In genomic region chr6:52233546-52234427, GRCm38 (mm10) we compare ENCODE assay signal across 10 mouse cellular contexts. TPM values are rescaled to one million over a fixed set of nuclear protein-coding genes. Genes with fewer than 3 reads are reported as not detected.
DNase-seq lines count a peak whose midpoint lies in the region.
"Had no signal": no experiment of that assay in that cellular context is flagged by ENCODE, and none has a peak within 500 bp of the region (broad histone marks: within the 10 kb centered on the region; RNA-seq: fewer than 3 reads in every experiment).

No protein-coding gene starts in this region.

- peaks cover 57% of the 10 kb centered on the region for H3K27me3 ChIP-seq in limb, embryonic 10.5 days (ENCODE audit: low read depth, poor library complexity, severe bottlenecking)

- H3K36me3 ChIP-seq in limb, embryonic 10.5 days, result peaks cover 77% of the 10 kb centered on the region

- intact Hi-C loops in gastrocnemius, postnatal 14 days (cut with DNase I; ENCODE audit: low total_unique reads), result no loop called here

- DNase-seq in thymus, postnatal 25 days, result peak; percentile 25
- DNase-seq in thymus, postnatal 0 days (ENCODE audit: low spot score), result no peak
- DNase-seq in gastrocnemius, postnatal 14 days, result peak; percentile 87
- peak; percentile 77 for DNase-seq in limb, embryonic 10.5 days (ENCODE audit: low spot score)
- DNase-seq in urinary bladder, postnatal 4 days (ENCODE audit: low spot score in 2 of 2), result peak; percentile 79 to 88
- DNase-seq in retina, postnatal 1 day, result no peak
- DNase-seq in embryo, embryonic 9.5 days (ENCODE audit: extremely low spot score), result no peak
- no peak for DNase-seq in adrenal gland, postnatal 25 days

- peak overlapping the region; percentile 90 for H3K4me3 ChIP-seq in limb, embryonic 10.5 days

- no peaks in the 10 kb centered on the region for H3K9me3 ChIP-seq in limb, embryonic 10.5 days (replicated peaks)

- H3K4me1 ChIP-seq in limb, embryonic 10.5 days, result peaks cover 32% of the 10 kb centered on the region

- WGBS in limb, embryonic 10.5 days, result under 1% methylated on average over 70 of the region's 70 CpGs

- H3K27ac ChIP-seq in limb, embryonic 10.5 days, result peak overlapping the region; percentile 99

RNA-seq across cellular contexts. Expression of gene Hoxa9, which starts 2.9 kb away (rescaled TPM):
- 0.62 and 0.81 TPM in 2 replicates for polyA plus RNA-seq in thymus, postnatal 0 days (2015; fragmentation: Nextera tagmentation; extraction: Ambion mirVana)
- total RNA-seq in gastrocnemius, postnatal 14 days (2021), result 1 to 10 TPM; 7.8 to 8.3 TPM
- 95.7 and 123 TPM in 2 replicates for polyA plus RNA-seq in limb, embryonic 10.5 days (2016; fragmentation: Nextera tagmentation; extraction: Ambion mirVana)
- 0.61 and 1.5 TPM in 2 replicates for total RNA-seq in adrenal gland, postnatal 25 days (2021)
- total RNA-seq: heart, adult 18-20 months had no signal

RNA-seq across cellular contexts. Expression of gene Hoxa10, which starts 6.9 kb away (rescaled TPM):
- 0.08 and 0.19 TPM in 2 replicates for polyA plus RNA-seq in thymus, postnatal 0 days (2015; fragmentation: Nextera tagmentation; extraction: Ambion mirVana)
- 10 to 100 TPM; 16.3 to 22.7 TPM for total RNA-seq in gastrocnemius, postnatal 14 days (2021)
- polyA plus RNA-seq in limb, embryonic 10.5 days (2016; fragmentation: Nextera tagmentation; extraction: Ambion mirVana), result 175 and 195 TPM in 2 replicates
- 0.62 TPM in 1 of 2 replicates, not detected in the other for total RNA-seq in adrenal gland, postnatal 25 days (2021)
- total RNA-seq: heart, adult 18-20 months had no signal

RNA-seq across cellular contexts. Expression of gene Hoxa11, which starts 11.8 kb away (rescaled TPM):
- not detected in 2 replicates for polyA plus RNA-seq in thymus, postnatal 0 days (2015; fragmentation: Nextera tagmentation; extraction: Ambion mirVana)
- 1 to 10 TPM; 1.5 to 4.0 TPM for total RNA-seq in gastrocnemius, postnatal 14 days (2021)
- polyA plus RNA-seq in limb, embryonic 10.5 days (2016; fragmentation: Nextera tagmentation; extraction: Ambion mirVana), result 71.6 and 74.9 TPM in 2 replicates
- total RNA-seq in adrenal gland, postnatal 25 days (2021), result not detected in 2 replicates
- total RNA-seq: heart, adult 18-20 months had no signal
- polyA plus RNA-seq: testis, adult 2 months had no signal

RNA-seq across cellular contexts. Expression of gene Hoxa7, which starts 12.1 kb away (rescaled TPM):
- 0.71 and 1.4 TPM in 2 replicates for polyA plus RNA-seq in thymus, postnatal 0 days (2015; fragmentation: Nextera tagmentation; extraction: Ambion mirVana)
- 1 to 10 TPM; 6.3 to 7.3 TPM for total RNA-seq in gastrocnemius, postnatal 14 days (2021)
- 24.7 and 24.8 TPM in 2 replicates for polyA plus RNA-seq in limb, embryonic 10.5 days (2016; fragmentation: Nextera tagmentation; extraction: Ambion mirVana)
- 12.9 and 18.3 TPM in 2 replicates for total RNA-seq in adrenal gland, postnatal 25 days (2021)

RNA-seq across cellular contexts. Expression of gene Gm28308, which starts 20.6 kb away (rescaled TPM):
- not detected in 2 replicates for polyA plus RNA-seq in thymus, postnatal 0 days (2015; fragmentation: Nextera tagmentation; extraction: Ambion mirVana)
- under 1 TPM in 1 of 2 experiments, not detected in 1; 0.51 TPM for total RNA-seq in gastrocnemius, postnatal 14 days (2021)
- 0.79 and 1.2 TPM in 2 replicates for polyA plus RNA-seq in limb, embryonic 10.5 days (2016; fragmentation: Nextera tagmentation; extraction: Ambion mirVana)
- 0.88 and 4.9 TPM in 2 replicates for total RNA-seq in adrenal gland, postnatal 25 days (2021)
- total RNA-seq: heart, adult 18-20 months had no signal
- polyA plus RNA-seq: testis, adult 2 months had no signal

Comparison
In these comparisons a context has a peak if more than half of its experiments do, and no peak if none do; other contexts are left out.
1. DNase-seq: peak in thymus, postnatal 25 days (single experiment), gastrocnemius, postnatal 14 days (single experiment), limb, embryonic 10.5 days (single experiment) and urinary bladder, postnatal 4 days (2 of 2); none in thymus, postnatal 0 days (single experiment), retina, postnatal 1 day (single experiment), embryo, embryonic 9.5 days (single experiment) and adrenal gland, postnatal 25 days (single experiment).
2. RNA of gene Hoxa10, which starts 6.9 kb away (total RNA-seq): 16.3 to 22.7 TPM in gastrocnemius, postnatal 14 days; 0.62 TPM in adrenal gland, postnatal 25 days; every median in the first group is over 10 times any median in the second.